Mouse (Mus musculus): ENCODE data around the gene Gm45716. TPM values are rescaled to one million over a fixed set of nuclear protein-coding genes. Genes with fewer than 3 reads are reported as not detected.
"Not testable (repeated sequence)": the region's sequence is repeated elsewhere in the genome, so short reads cannot be mapped to it uniquely, and the experiment has no call there.

Gm45716 gene
- polyA plus RNA-seq, 1 experiment from 2014 or later = 21.3 TPM

GRCm38 (mm10) chr11:90276561-90276960, 89.1 kb downstream of the Gm45716 start:
- Histone ChIP-seq H3K4me1 (no peaks in the 10 kb centered on the region), H3K4me3 (no peak overlapping the region), H3K36me3 (ENCODE audit: poor library complexity, severe bottlenecking) (peaks cover 35% of the 10 kb centered on the region), H3K27ac (no peak overlapping the region), H3K9me3 (replicated peaks) (no peaks in the 10 kb centered on the region), H3K4me2 (no peak overlapping the region), H3K27me3 (no peaks in the 10 kb centered on the region), H3K9ac (no peak overlapping the region)
- no peak for ATAC-seq
- 92% methylated on average over 12 of the region's 12 CpGs for WGBS

GRCm38 (mm10) chr11:90280069-90280468, 92.6 kb downstream of the Gm45716 start:
- Histone ChIP-seq H3K27me3 (no peaks in the 10 kb centered on the region), H3K9me3 (replicated peaks) (no peaks in the 10 kb centered on the region), H3K9ac (no peak overlapping the region), H3K4me2 (no peak overlapping the region), H3K4me1 (no peaks in the 10 kb centered on the region), H3K36me3 (ENCODE audit: poor library complexity, severe bottlenecking) (peaks cover 13% of the 10 kb centered on the region), H3K4me3 (no peak overlapping the region), H3K27ac (no peak overlapping the region)
- ATAC-seq = no peak
- 90% methylated on average over 5 of the region's 5 CpGs for WGBS

- not testable (repeated sequence) for H3K4me1 ChIP-seq; H3K36me3 ChIP-seq (ENCODE audit: poor library complexity, severe bottlenecking); H3K27ac ChIP-seq; H3K9ac ChIP-seq; H3K9me3 ChIP-seq (replicated peaks); H3K27me3 ChIP-seq; H3K4me3 ChIP-seq; H3K4me2 ChIP-seq; ATAC-seq
- WGBS = 87% methylated on average over 2 of the region's 2 CpGs
Measured at GRCm38 (mm10) chr11:90281943-90282342, 94.5 kb downstream of the Gm45716 start.

- H3K36me3 ChIP-seq (ENCODE audit: poor library complexity, severe bottlenecking) = peaks cover 4% of the 10 kb centered on the region; the same call in 1 of the 2 replicates
- WGBS = 78% methylated on average over 4 of the region's 4 CpGs
- no peak for ATAC-seq
- H3K4me1 ChIP-seq = no peaks in the 10 kb centered on the region
- no peak overlapping the region for H3K4me3 ChIP-seq
- no peaks in the 10 kb centered on the region for H3K27me3 ChIP-seq
- no peaks in the 10 kb centered on the region for H3K9me3 ChIP-seq (replicated peaks)
- no peak overlapping the region for H3K27ac ChIP-seq
- H3K9ac ChIP-seq = no peak overlapping the region
- no peak overlapping the region for H3K4me2 ChIP-seq
Measured at GRCm38 (mm10) chr11:90283159-90283558, 95.7 kb downstream of the Gm45716 start.

DNA sequence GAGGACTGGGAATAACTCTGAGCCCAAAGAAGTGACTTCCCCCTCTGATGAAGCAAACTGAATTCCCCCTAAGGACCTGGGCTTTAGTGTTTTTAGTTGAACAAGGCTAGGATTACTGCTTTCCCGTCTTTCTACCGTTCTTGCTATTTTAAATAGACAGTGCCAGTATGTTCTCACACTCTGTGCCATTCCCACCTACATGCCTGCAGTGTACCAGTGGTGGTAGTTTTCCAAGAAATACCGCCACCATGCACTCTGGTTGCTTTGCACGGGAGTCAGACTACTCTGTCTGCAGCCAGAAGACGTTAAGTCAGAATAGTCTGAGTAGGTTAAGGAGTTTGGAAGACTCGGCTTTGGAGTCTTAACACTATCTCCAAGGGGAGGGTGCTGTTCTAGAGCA, 96.1 kb downstream of the Gm45716 start:
- Histone ChIP-seq H3K9me3 (replicated peaks) (no peaks in the 10 kb centered on the region), H3K27me3 (no peaks in the 10 kb centered on the region), H3K27ac (no peak overlapping the region), H3K4me2 (no peak overlapping the region), H3K9ac (no peak overlapping the region), H3K4me1 (no peaks in the 10 kb centered on the region), H3K36me3 (ENCODE audit: poor library complexity, severe bottlenecking) (peaks cover 4% of the 10 kb centered on the region; the same call in 1 of the 2 replicates), H3K4me3 (no peak overlapping the region)
- ATAC-seq = no peak
- 84% methylated on average over 6 of the region's 6 CpGs for WGBS

GRCm38 (mm10) chr11:90284079-90284478, 96.6 kb downstream of the Gm45716 start:
- no peak overlapping the region for H3K4me2 ChIP-seq
- H3K9ac ChIP-seq = no peak overlapping the region
- WGBS = 78% methylated on average over 2 of the region's 2 CpGs
- no peaks in the 10 kb centered on the region for H3K27me3 ChIP-seq
- ATAC-seq = no peak
- H3K36me3 ChIP-seq (ENCODE audit: poor library complexity, severe bottlenecking) = peaks cover 3% of the 10 kb centered on the region; the same call in 1 of the 2 replicates
- no peaks in the 10 kb centered on the region for H3K9me3 ChIP-seq (replicated peaks)
- H3K4me3 ChIP-seq = no peak overlapping the region
- no peaks in the 10 kb centered on the region for H3K4me1 ChIP-seq
- H3K27ac ChIP-seq = no peak overlapping the region

- Histone ChIP-seq H3K9me3 (replicated peaks) (no peaks in the 10 kb centered on the region), H3K4me2 (no peak overlapping the region), H3K4me3 (no peak overlapping the region), H3K9ac (no peak overlapping the region), H3K27me3 (no peaks in the 10 kb centered on the region), H3K27ac (no peak overlapping the region), H3K36me3 (ENCODE audit: poor library complexity, severe bottlenecking) (no peaks in the 10 kb centered on the region), H3K4me1 (no peaks in the 10 kb centered on the region)
- ATAC-seq = no peak
- WGBS = 84% methylated on average over 4 of the region's 4 CpGs
Measured at GRCm38 (mm10) chr11:90284623-90285022, 97.1 kb downstream of the Gm45716 start.

GRCm38 (mm10) chr11:90286550-90287154, 99.2 kb downstream of the Gm45716 start:
- no peak overlapping the region for H3K9ac ChIP-seq
- H3K36me3 ChIP-seq (ENCODE audit: poor library complexity, severe bottlenecking) = no peaks in the 10 kb centered on the region
- no peak overlapping the region for H3K27ac ChIP-seq
- H3K27me3 ChIP-seq = no peaks in the 10 kb centered on the region
- H3K4me3 ChIP-seq = no peak overlapping the region
- ATAC-seq = no peak
- no peaks in the 10 kb centered on the region for H3K9me3 ChIP-seq (replicated peaks)
- no peaks in the 10 kb centered on the region for H3K4me1 ChIP-seq
- 88% methylated on average over 6 of the region's 6 CpGs for WGBS
- no peak overlapping the region for H3K4me2 ChIP-seq

DNA sequence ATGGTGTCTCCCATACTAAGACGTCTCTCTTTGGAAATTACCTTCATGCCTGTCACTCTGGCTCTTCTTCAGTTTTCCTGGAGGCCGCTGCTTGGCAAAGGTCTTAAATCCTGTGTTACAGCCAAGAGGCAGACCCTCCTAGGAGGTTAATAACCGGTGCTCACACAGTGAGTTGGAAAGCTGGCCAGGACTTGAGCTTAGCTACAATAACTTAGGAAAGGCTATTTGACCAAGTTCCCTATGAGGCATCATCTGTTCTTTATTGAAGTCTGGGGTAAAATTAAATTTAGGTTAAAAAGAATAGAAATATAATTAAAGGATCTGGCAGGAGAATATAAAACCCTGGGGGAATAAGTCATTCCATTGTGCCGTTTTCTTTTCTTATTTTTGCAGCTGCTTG, 103.7 kb downstream of the Gm45716 start:
- Histone ChIP-seq H3K27ac (no peak overlapping the region), H3K4me2 (no peak overlapping the region), H3K36me3 (ENCODE audit: poor library complexity, severe bottlenecking) (no peaks in the 10 kb centered on the region), H3K4me3 (no peak overlapping the region), H3K4me1 (no peaks in the 10 kb centered on the region), H3K9ac (no peak overlapping the region), H3K9me3 (replicated peaks) (no peaks in the 10 kb centered on the region), H3K27me3 (no peaks in the 10 kb centered on the region)
- no peak for ATAC-seq
- WGBS = 82% methylated on average over 4 of the region's 4 CpGs

GRCm38 (mm10) chr11:90292766-90293165, 105.3 kb downstream of the Gm45716 start:
- Histone ChIP-seq H3K4me2 (no peak overlapping the region), H3K9ac (no peak overlapping the region), H3K27ac (no peak overlapping the region), H3K9me3 (replicated peaks) (no peaks in the 10 kb centered on the region), H3K36me3 (ENCODE audit: poor library complexity, severe bottlenecking) (no peaks in the 10 kb centered on the region), H3K27me3 (no peaks in the 10 kb centered on the region), H3K4me1 (no peaks in the 10 kb centered on the region), H3K4me3 (no peak overlapping the region)
- no peak for ATAC-seq

DNA sequence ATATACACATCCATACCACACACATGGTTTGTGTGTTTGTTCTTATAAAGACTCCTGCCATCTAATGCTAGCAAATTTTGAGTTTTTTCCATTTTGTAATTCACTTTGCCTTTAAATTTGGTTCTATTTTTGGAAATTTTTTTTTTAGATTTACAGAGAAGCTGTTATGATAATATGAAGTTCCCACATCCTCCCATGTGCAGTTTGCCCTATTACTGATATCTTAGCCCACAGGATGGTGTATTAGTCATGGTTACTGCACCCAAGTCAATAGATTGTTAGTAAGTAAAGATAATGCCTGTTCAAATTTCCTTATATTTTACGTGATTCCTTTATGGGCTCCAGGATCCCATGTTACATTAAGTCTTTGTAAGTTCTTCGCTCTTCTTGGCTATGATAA, 107.1 kb downstream of the Gm45716 start:
- ATAC-seq = no peak
- 92% methylated on average over 2 of the region's 2 CpGs for WGBS
- H3K4me3 ChIP-seq = no peak overlapping the region
- no peak overlapping the region for H3K4me2 ChIP-seq
- no peaks in the 10 kb centered on the region for H3K4me1 ChIP-seq
- H3K9ac ChIP-seq = no peak overlapping the region
- H3K9me3 ChIP-seq (replicated peaks) = no peaks in the 10 kb centered on the region
- no peaks in the 10 kb centered on the region for H3K27me3 ChIP-seq
- H3K27ac ChIP-seq = no peak overlapping the region
- no peaks in the 10 kb centered on the region for H3K36me3 ChIP-seq (ENCODE audit: poor library complexity, severe bottlenecking)
